ENCODE assay signal across 7 mouse cellular contexts in genomic region chr14:50799502-50800259, GRCm38 (mm10). TPM values are rescaled to one million over a fixed set of nuclear protein-coding genes. Genes with fewer than 3 reads are reported as not detected.
A peak's percentile ranks its signal among the peaks of the same experiment; 100 is the strongest.
DNase-seq lines count a peak whose midpoint lies in the region; ATAC-seq and TF ChIP-seq lines count a peak whose summit lies in the region.

No protein-coding gene starts in this region.

- H3K27ac ChIP-seq in kidney, postnatal 0 days = no peak overlapping the region

- no peak overlapping the region for H3K4me2 ChIP-seq in kidney, postnatal 0 days (ENCODE audit: low read length)

- no peaks in the 10 kb centered on the region for H3K36me3 ChIP-seq in kidney, postnatal 0 days (ENCODE audit: insufficient read depth, low read length)

- no peak overlapping the region for H3K9ac ChIP-seq in kidney, postnatal 0 days (ENCODE audit: low read depth, low read length)

- ATAC-seq in frontal cortex, adult (ENCODE audit: low TSS enrichment) = peak; percentile 79
- ATAC-seq in kidney, postnatal 0 days (replicated peaks; ENCODE audit: low FRiP score, low read depth) = no peak

- peak; percentile 53 for DNase-seq in 3134 (ENCODE audit: extremely low read depth, insufficient read length, low spot score)
- DNase-seq in B cell, adult 2 months = peak; percentile 60 to 63
- peak; percentile 39 to 55 for DNase-seq in cerebellum, adult 18-20 months
- DNase-seq in kidney, postnatal 0 days (ENCODE audit: low spot score) = peak; percentile 84
- peak; percentile 69 for DNase-seq in lung, postnatal 36 days
- DNase-seq in skeletal muscle tissue, adult 2 months (ENCODE audit: low read depth, low spot score) = peak; percentile 36

- no peaks in the 10 kb centered on the region for H3K4me1 ChIP-seq in kidney, postnatal 0 days (replicated peaks; ENCODE audit: insufficient read depth, low read length)

- no peak overlapping the region for H3K4me3 ChIP-seq in kidney, postnatal 0 days (replicated peaks; ENCODE audit: low read depth, low read length)

- WGBS in kidney, postnatal 0 days = 1% methylated on average over 3 of the region's 3 CpGs

- peak; percentile 69 for TF ChIP-seq CTCF in kidney, postnatal 0 days (IDR thresholded peaks at IDR 0.05; ENCODE audit: low read depth)

- no peaks in the 10 kb centered on the region for H3K9me3 ChIP-seq in kidney, postnatal 0 days (replicated peaks; ENCODE audit: low read length)

- H3K27me3 ChIP-seq in kidney, postnatal 0 days (ENCODE audit: insufficient read depth, low read length) = no peaks in the 10 kb centered on the region

RNA-seq across cellular contexts. Expression of gene Ccnb1ip1, which starts 7.9 kb away (rescaled TPM):
- polyA plus RNA-seq in kidney, postnatal 0 days (2015; fragmentation: Nextera tagmentation; extraction: Ambion mirVana) = not detected in 2 replicates

RNA-seq across cellular contexts. Expression of gene Parp2, which starts 8.0 kb away (rescaled TPM):
- 49.0 and 50.3 TPM in 2 replicates for polyA plus RNA-seq in kidney, postnatal 0 days (2015; fragmentation: Nextera tagmentation; extraction: Ambion mirVana)

RNA-seq across cellular contexts. Expression of gene Ttc5, which starts 14.4 kb away (rescaled TPM):
- 58.4 and 65.4 TPM in 2 replicates for polyA plus RNA-seq in kidney, postnatal 0 days (2015; fragmentation: Nextera tagmentation; extraction: Ambion mirVana)

RNA-seq across cellular contexts. Expression of gene Olfr749, which starts 54.8 kb away (rescaled TPM):
- polyA plus RNA-seq in kidney, postnatal 0 days (2015; fragmentation: Nextera tagmentation; extraction: Ambion mirVana) = not detected in 2 replicates
